Mouse (Mus musculus) kidney, embryonic 15.5 days (tissue): ENCODE data around the gene Osbpl9. TPM values are rescaled to one million over a fixed set of nuclear protein-coding genes. Genes with fewer than 3 reads are reported as not detected.
A peak's percentile ranks its signal among the peaks of the same experiment; 100 is the strongest.

Experiments
- ATAC-seq: fragments of 200-750 bp; cut with Nextera tagmentation; replicated peaks from 2 replicates; pipeline ENCODE4 v1.8.0; 2017; ENCODE audit warnings: moderate TSS enrichment; ENCODE audit not compliant: low FRiP score
- H3K27ac ChIP-seq: fragments of 300-500 bp; sonication (generic); 2 replicates; pipeline ENCODE4 v1.5.1; 2015; ENCODE audit warnings: mild to moderate bottlenecking, inconsistent platforms
- H3K27me3 ChIP-seq: fragments of 300-500 bp; sonication (generic); 2 replicates; pipeline ENCODE4 v1.6.1; 2015; ENCODE audit warnings: inconsistent platforms
- H3K36me3 ChIP-seq: fragments of 300-500 bp; sonication (generic); 2 replicates; pipeline ENCODE4 v1.6.1; 2015; ENCODE audit warnings: inconsistent platforms
- H3K4me1 ChIP-seq: fragments of 300-500 bp; sonication (generic); 2 replicates; pipeline ENCODE4 v1.6.1; 2015; ENCODE audit warnings: inconsistent platforms
- H3K4me2 ChIP-seq: fragments of 300-500 bp; sonication (generic); 2 replicates; pipeline ENCODE4 v1.6.1; 2015; ENCODE audit warnings: moderate library complexity, mild to moderate bottlenecking, inconsistent platforms
- H3K4me3 ChIP-seq: fragments of 300-500 bp; sonication (generic); replicated peaks from 2 replicates; pipeline ENCODE4 v1.5.1; 2015; ENCODE audit warnings: mild to moderate bottlenecking, inconsistent platforms
- H3K9ac ChIP-seq: fragments of 300-500 bp; sonication (generic); 2 replicates; pipeline ENCODE4 v1.6.1; 2015; ENCODE audit warnings: mild to moderate bottlenecking, inconsistent platforms
- H3K9me3 ChIP-seq: fragments of 300-500 bp; sonication (generic); replicated peaks from 2 replicates; pipeline ENCODE4 v1.6.1; 2016; ENCODE audit warnings: inconsistent platforms
- WGBS: fragments of 180-500 bp; shearing (Covaris S2); methylation state at CpG from one replicate; pipeline ENCODE4 v1.1.7; 2015; ENCODE audit warnings: mixed read lengths; 5-methylcytosine and 5-hydroxymethylcytosine counted together
- polyA plus RNA-seq: library from polyadenylated mRNA; unstranded; fragments of >200 nt; fragmentation: Nextera tagmentation; extraction: Ambion mirVana; gene quantifications from 2 replicates; pipeline ENCODE4 v1.2.1, GENCODE M21; 2015

Gene Osbpl9
- 68.9 and 70.5 TPM in 2 replicates for polyA plus RNA-seq

- WGBS = under 1% methylated on average over 58 of the region's 59 CpGs
- H3K4me1 ChIP-seq = peaks cover 12% of the 10 kb centered on the region
- peak; percentile 98 for ATAC-seq
- H3K9me3 ChIP-seq = no peaks in the 10 kb centered on the region
- peak within 1 kb of the TSS; percentile 83 for H3K4me2 ChIP-seq
- peak within 1 kb of the TSS; percentile 68 for H3K9ac ChIP-seq
- no peaks in the 10 kb centered on the region for H3K27me3 ChIP-seq
- H3K36me3 ChIP-seq = peaks cover 5% of the 10 kb centered on the region; the same call in 1 of the 2 replicates
- peak within 1 kb of the TSS; percentile 75 for H3K4me3 ChIP-seq
- H3K27ac ChIP-seq = peak within 1 kb of the TSS; percentile 99
These were observed at the start of gene Osbpl9 for GRCm38 (mm10) chr4:109201582-109202424. Gene Osbpl9, minus strand, starts transcription at chr4:109202272.

GRCm38 (mm10) chr4:109251605-109252004 is 49.5 kb upstream of the Osbpl9 start:
- Histone ChIP-seq H3K4me1 (no peaks in the 10 kb centered on the region), H3K9me3 (no peaks in the 10 kb centered on the region), H3K9ac (no peak overlapping the region), H3K27ac (no peak overlapping the region), H3K4me2 (no peak overlapping the region), H3K36me3 (no peaks in the 10 kb centered on the region), H3K27me3 (no peaks in the 10 kb centered on the region), H3K4me3 (no peak overlapping the region)
- no peak for ATAC-seq
- 42% methylated on average over 3 of the region's 3 CpGs for WGBS

DNA sequence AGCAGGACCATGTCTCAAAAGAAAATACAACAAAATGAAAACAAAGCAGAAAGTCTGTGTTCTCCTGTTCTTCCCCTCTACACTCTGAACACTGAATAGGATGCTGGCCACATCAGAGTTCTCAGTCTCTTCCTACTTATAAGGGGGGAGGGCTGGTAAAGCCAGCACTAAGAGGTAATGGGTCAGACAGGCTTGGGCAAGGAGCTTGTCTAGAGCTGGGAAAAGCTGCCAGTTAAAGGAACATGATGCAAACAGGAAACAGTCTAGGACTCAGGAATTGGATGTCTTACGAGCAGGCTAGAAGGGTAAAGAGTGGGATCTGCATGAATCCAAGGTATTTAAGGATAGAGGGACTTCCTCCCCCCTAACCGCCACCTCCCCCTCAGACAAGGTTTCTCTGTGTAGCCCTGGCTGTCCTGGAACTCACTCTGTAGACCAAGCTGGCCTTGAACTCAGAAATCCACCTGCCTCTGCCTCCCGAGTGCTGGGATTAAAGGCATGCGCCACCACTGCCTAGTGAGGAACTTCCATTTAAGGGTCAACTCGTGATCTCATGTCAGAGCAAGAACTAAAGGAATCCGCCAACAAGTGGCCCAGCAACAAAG is 43.0 kb upstream of the Osbpl9 start:
- no peak overlapping the region for H3K9ac ChIP-seq
- no peak for ATAC-seq
- H3K4me2 ChIP-seq = no peak overlapping the region
- H3K4me3 ChIP-seq = no peak overlapping the region
- no peaks in the 10 kb centered on the region for H3K9me3 ChIP-seq
- WGBS = 81% methylated on average over 6 of the region's 6 CpGs
- no peaks in the 10 kb centered on the region for H3K36me3 ChIP-seq
- no peak overlapping the region for H3K27ac ChIP-seq
- H3K27me3 ChIP-seq = no peaks in the 10 kb centered on the region
- 0 out of 2 replicates have a peak, but pooled peaks cover 5% of the 10 kb centered on the region for H3K4me1 ChIP-seq

DNA sequence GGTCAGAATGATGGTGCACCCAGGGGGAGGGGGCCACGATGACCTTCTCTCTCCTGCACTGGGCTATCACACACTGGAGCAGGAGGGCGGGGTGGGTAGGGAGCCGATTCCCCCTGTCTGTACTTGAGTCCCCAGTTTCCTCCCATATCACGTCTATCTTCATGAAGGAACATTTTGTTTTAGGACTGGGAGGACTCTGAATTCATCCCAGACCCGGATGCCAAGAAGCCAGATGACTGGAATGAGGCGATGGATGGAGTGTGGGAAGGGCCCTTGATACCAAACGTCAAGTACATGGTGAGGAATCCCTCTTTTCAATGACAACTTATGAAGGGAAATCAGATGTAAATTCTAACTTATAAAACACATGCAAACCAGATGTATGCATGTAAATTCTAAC is 42.4 kb upstream of the Osbpl9 start:
- no peak for ATAC-seq
- Histone ChIP-seq H3K9me3 (no peaks in the 10 kb centered on the region), H3K27me3 (no peaks in the 10 kb centered on the region), H3K4me3 (no peak overlapping the region), H3K27ac (no peak overlapping the region), H3K36me3 (no peaks in the 10 kb centered on the region), H3K4me1 (0 out of 2 replicates have a peak, but pooled peaks cover 5% of the 10 kb centered on the region), H3K4me2 (no peak overlapping the region), H3K9ac (no peak overlapping the region)
- whole genome bisulfite sequencing = 79% methylated on average over 7 of the region's 7 CpGs

- Histone ChIP-seq H3K27ac (no peak overlapping the region), H3K9me3 (no peaks in the 10 kb centered on the region), H3K36me3 (no peaks in the 10 kb centered on the region), H3K9ac (no peak overlapping the region), H3K27me3 (no peaks in the 10 kb centered on the region), H3K4me3 (no peak overlapping the region), H3K4me2 (no peak overlapping the region), H3K4me1 (0 out of 2 replicates have a peak, but pooled peaks cover 5% of the 10 kb centered on the region)
- ATAC-seq = no peak
- 62% methylated on average over 4 of the region's 4 CpGs for WGBS
These were observed 39.9 kb upstream of the Osbpl9 start for GRCm38 (mm10) chr4:109241934-109242333.

DNA sequence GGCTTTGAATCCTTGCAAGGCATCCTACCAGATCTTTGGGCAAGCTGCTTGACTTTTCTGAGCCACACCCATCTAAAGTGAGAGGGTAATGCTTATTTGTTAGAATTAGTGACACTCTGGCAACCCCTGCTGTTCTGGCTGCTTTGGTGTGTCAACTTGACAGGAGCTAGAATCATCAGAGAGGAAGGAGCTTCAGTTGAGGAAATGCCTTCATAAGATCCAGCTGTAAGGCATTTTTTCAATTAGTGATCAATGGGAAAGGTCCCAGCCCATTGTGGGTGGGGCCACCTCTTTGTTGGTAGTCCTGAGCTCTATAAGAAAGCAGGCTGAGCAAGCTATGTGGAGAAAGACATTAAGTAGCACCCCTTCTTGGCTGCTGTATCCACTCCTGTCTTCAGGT is 39.1 kb upstream of the Osbpl9 start:
- no peaks in the 10 kb centered on the region for H3K27me3 ChIP-seq
- ATAC-seq = no peak
- H3K4me3 ChIP-seq = no peak overlapping the region
- H3K9me3 ChIP-seq = no peaks in the 10 kb centered on the region
- H3K9ac ChIP-seq = no peak overlapping the region
- 0 out of 2 replicates have a peak, but pooled peaks cover 5% of the 10 kb centered on the region for H3K4me1 ChIP-seq
- H3K4me2 ChIP-seq = no peak overlapping the region
- H3K36me3 ChIP-seq = no peaks in the 10 kb centered on the region
- no peak overlapping the region for H3K27ac ChIP-seq

- H3K36me3 ChIP-seq = no peaks in the 10 kb centered on the region
- H3K9me3 ChIP-seq = no peaks in the 10 kb centered on the region
- H3K9ac ChIP-seq = no peak overlapping the region
- no peak overlapping the region for H3K4me2 ChIP-seq
- 0 out of 2 replicates have a peak, but pooled peaks cover 5% of the 10 kb centered on the region for H3K4me1 ChIP-seq
- no peak overlapping the region for H3K4me3 ChIP-seq
- H3K27me3 ChIP-seq = no peaks in the 10 kb centered on the region
- 83% methylated on average over 24 of the region's 24 CpGs for WGBS
- H3K27ac ChIP-seq = no peak overlapping the region
- ATAC-seq = no peak
These were observed 36.6 kb upstream of the Osbpl9 start for GRCm38 (mm10) chr4:109238428-109239268.

DNA sequence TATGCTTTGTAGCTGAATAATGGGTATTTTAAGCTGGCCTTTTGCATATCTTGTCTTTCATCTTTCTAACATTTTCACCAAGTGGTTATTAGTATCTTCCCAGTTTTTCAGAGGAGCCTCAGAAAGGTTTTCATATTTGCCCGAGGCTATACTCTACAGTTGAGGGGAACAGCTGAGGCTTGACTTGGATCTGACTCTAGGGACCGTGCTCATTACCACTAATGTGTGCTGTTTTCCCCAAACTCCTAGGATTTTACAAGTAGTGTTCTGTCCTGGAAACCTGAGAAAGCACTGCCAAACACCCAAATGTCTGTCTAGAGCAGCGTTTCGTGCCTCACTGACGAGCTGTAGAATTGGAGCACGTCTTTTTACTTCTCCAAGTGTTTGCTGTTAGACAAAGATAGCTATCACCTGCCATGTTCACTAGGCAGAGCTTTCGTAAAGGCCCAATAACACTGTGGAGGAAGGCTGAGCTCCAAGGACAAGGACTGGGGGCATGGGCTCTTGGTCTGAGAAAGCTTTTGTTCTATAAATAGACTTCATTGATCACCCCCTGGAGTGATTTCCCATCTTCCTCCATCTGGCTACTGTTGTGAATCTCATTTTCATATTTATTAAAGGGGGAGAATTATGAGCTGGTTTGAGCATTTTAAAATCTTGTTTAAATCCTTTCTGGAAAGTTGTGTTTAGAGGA is 34.3 kb upstream of the Osbpl9 start:
- no peak overlapping the region for H3K4me2 ChIP-seq
- whole genome bisulfite sequencing = 55% methylated on average over 7 of the region's 7 CpGs
- 0 out of 2 replicates have a peak, but pooled peaks cover 3% of the 10 kb centered on the region for H3K4me1 ChIP-seq
- no peaks in the 10 kb centered on the region for H3K27me3 ChIP-seq
- no peaks in the 10 kb centered on the region for H3K9me3 ChIP-seq
- H3K4me3 ChIP-seq = no peak overlapping the region
- H3K9ac ChIP-seq = no peak overlapping the region
- no peak overlapping the region for H3K27ac ChIP-seq
- H3K36me3 ChIP-seq = no peaks in the 10 kb centered on the region
- no peak for ATAC-seq

- Histone ChIP-seq H3K36me3 (no peaks in the 10 kb centered on the region), H3K9me3 (no peaks in the 10 kb centered on the region), H3K4me2 (no peak overlapping the region), H3K27me3 (no peaks in the 10 kb centered on the region), H3K9ac (no peak overlapping the region), H3K27ac (no peak overlapping the region), H3K4me3 (no peak overlapping the region), H3K4me1 (peaks cover 5% of the 10 kb centered on the region)
- 76% methylated on average over 9 of the region's 9 CpGs for WGBS
- no peak for ATAC-seq
These were observed 32.8 kb upstream of the Osbpl9 start for GRCm38 (mm10) chr4:109234806-109235350.

DNA sequence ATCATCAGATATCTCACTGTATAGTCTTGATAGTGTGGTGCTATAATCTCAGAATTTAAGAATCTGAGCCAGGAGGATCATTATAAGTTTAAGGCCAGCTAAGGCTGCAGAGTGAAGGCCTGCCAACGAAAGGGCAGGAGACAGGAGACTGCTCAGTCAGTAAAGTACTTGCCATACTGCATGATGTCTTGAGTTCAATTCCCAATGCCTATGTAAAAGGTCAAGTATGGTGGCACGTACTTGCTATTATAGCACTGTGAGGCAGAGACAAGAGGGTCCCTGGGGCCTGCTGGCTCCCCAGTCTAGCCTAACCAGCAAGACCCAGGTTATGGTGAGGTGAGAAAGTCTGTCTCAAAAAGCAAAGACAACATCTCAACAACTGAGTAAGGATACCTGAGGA is 32.1 kb upstream of the Osbpl9 start, which contains the start of gene Calr4:
Gene Calr4, plus strand, starts transcription at position 301 of the 400 bp plus-strand sequence.
- Histone ChIP-seq H3K4me3 (no peak within 1 kb of the TSS), H3K4me1 (peaks cover 10% of the 10 kb centered on the region), H3K9ac (no peak within 1 kb of the TSS), H3K9me3 (no peaks in the 10 kb centered on the region), H3K4me2 (no peak within 1 kb of the TSS), H3K36me3 (no peaks in the 10 kb centered on the region), H3K27me3 (no peaks in the 10 kb centered on the region), H3K27ac (no peak within 1 kb of the TSS)
- ATAC-seq = no peak
- WGBS = 84% methylated on average over 2 of the region's 2 CpGs

DNA sequence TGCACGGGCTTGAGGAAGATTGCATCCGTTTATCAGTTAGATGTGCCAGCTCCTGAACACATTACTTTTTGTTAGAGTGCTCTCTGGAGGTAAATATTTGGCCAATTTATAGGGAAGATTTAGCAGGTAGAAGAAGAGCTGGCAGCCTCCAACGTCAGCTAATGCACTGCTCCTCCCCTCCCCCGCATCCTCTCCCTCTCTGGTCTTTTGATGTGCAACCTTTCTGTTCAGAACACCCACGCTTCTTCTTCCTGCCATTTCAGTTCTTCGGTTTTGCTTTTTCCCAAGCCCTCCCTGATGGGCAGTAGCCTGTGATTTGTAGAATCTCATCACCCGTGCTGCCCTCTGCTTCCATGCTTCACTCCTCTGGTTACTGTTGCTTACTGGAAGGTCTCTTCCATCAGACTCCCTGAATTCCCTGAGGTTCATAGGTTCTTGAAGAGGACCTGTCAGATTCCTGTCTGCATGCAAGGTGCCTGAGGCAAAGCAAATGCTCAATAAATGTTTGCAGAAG is 27.8 kb upstream of the Osbpl9 start:
- Histone ChIP-seq H3K27me3 (no peaks in the 10 kb centered on the region), H3K4me3 (no peak overlapping the region), H3K9me3 (no peaks in the 10 kb centered on the region), H3K9ac (no peak overlapping the region), H3K36me3 (no peaks in the 10 kb centered on the region), H3K4me1 (peaks cover 18% of the 10 kb centered on the region), H3K27ac (no peak overlapping the region), H3K4me2 (peak overlapping the region; percentile 26; the same call in 1 of the 2 replicates)
- peak; percentile 69 for ATAC-seq
- 16% methylated on average over 7 of the region's 7 CpGs for WGBS
